Mouse (Mus musculus) kidney, adult 2 months (tissue): Measurements from ENCODE around the gene Dppa3. TPM values are rescaled to one million over a fixed set of nuclear protein-coding genes. Genes with fewer than 3 reads are reported as not detected.

Experiments
- DNase-seq: peaks from one replicate; pipeline ENCODE4 v3.0.0; 2021
- H3K27ac ChIP-seq: fragments of 200-500 bp; 2 replicates; pipeline ENCODE4 v1.5.1; 2012; ENCODE audit warnings: low read depth, low read length, control low read depth, inconsistent platforms; ENCODE audit not compliant: insufficient read depth
- H3K27me3 ChIP-seq: fragments of 200-500 bp; replicated peaks from 2 replicates; pipeline ENCODE4 v1.6.1; 2012; ENCODE audit warnings: mild to moderate bottlenecking, moderate library complexity, low read length, inconsistent platforms; ENCODE audit not compliant: control insufficient read depth, insufficient read depth
- H3K36me3 ChIP-seq: fragments of 200-500 bp; 2 replicates; pipeline ENCODE4 v1.6.1; 2012; ENCODE audit warnings: mild to moderate bottlenecking, moderate library complexity, low read length, inconsistent platforms; ENCODE audit not compliant: control insufficient read depth, insufficient read depth
- H3K4me1 ChIP-seq: fragments of 200-500 bp; 2 replicates; pipeline ENCODE4 v1.6.1; 2011; ENCODE audit warnings: low read length; ENCODE audit not compliant: control insufficient read depth, insufficient read depth
- H3K4me3 ChIP-seq: fragments of 200-500 bp; 2 replicates; pipeline ENCODE4 v1.5.1; 2011; ENCODE audit warnings: mild to moderate bottlenecking, low read depth, low read length, control low read depth; ENCODE audit not compliant: insufficient read depth
- CTCF ChIP-seq: fragments of 200-500 bp; conservative IDR thresholded peaks from 2 replicates; pipeline ENCODE4 v1.5.1; 2011; ENCODE audit warnings: low read depth, mild to moderate bottlenecking, control low read depth, low read length, moderate library complexity, mixed read lengths; ENCODE audit not compliant: insufficient read depth, insufficient read length
- POLR2A ChIP-seq: fragments of 200-500 bp; IDR thresholded peaks from one replicate; pipeline ENCODE4 v1.6.1; 2011; ENCODE audit warnings: low read depth, low read length, control low read depth
- WGBS: fragments of 180-500 bp; shearing (Covaris S2); methylation state at CpG from one replicate; pipeline ENCODE4 v1.1.7; 2018; 5-methylcytosine and 5-hydroxymethylcytosine counted together
- polyA plus RNA-seq: library from polyadenylated mRNA; depleted of rRNA; stranded (reverse); fragments of >200 nt; gene quantifications from 2 replicates; pipeline ENCODE4 v1.2.3, GENCODE M21; 2012

Dppa3 gene
- polyA plus RNA-seq, 1 experiment, result not detected

GRCm38 (mm10) chr6:122609377-122609728 is 16.9 kb upstream of the Dppa3 start:
- WGBS, result 69% methylated on average over 9 of the region's 9 CpGs
- TF ChIP-seq POLR2A, result no peak
- TF ChIP-seq CTCF, result no peak

DNA sequence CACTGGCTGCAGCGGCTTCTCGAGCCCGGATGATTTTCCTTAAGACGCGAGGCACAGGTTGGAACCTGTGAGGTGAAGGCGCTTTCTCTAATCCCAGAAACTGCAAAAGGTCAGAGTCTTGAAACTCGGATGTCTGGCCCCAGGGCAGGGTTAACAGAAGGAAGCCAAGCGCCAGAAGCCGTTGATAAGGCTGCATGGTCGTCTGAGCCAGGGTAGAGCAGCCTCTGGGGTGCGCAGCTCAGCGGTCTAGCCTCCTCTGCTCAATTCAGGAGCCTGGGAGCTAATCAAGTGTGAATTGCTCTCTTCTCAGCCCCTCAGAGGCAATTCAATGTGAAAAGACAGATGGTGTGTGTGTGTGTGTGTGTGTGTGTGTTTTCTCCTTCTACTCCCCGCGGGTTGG is 16.4 kb upstream of the Dppa3 start, which contains the start of gene Gdf3:
Gene Gdf3, minus strand, starts transcription at position 317 of the 400 bp plus-strand sequence.
- Histone ChIP-seq H3K4me3 (no peak within 1 kb of the TSS), H3K4me1 (no peaks in the 10 kb centered on the region), H3K27me3 (no peaks in the 10 kb centered on the region), H3K27ac (no peak within 1 kb of the TSS), H3K36me3 (no peaks in the 10 kb centered on the region)
- 58% methylated on average over 14 of the region's 14 CpGs for WGBS
- DNase-seq, result no peak
- TF ChIP-seq POLR2A (no peak), CTCF (no peak)

More at GRCm38 (mm10) chr6:122609377-122609728, 16.9 kb upstream of the Dppa3 start:
- Histone ChIP-seq H3K27ac (no peak overlapping the region), H3K4me1 (no peaks in the 10 kb centered on the region), H3K27me3 (no peaks in the 10 kb centered on the region), H3K36me3 (no peaks in the 10 kb centered on the region), H3K4me3 (no peak overlapping the region)
- DNase-seq, result no peak

DNA sequence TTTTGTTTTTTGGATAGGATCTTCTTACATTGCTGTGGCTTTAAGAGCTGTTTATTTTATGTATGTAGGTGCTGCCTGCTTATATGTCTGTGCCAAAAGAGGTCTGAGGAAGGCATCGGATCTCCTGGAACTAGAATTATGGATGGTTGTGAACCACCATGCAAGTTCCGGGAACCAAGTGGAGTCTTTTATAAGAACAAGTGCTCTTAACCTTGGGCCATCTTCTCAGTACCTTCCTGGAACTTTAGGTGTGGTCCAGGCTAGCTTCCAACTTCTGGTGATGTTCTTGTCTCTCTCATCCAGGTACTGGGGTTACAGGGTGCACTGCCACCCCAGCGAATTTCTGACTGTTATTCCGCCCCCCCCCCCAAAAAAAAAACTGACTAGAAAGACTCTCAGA is 13.8 kb upstream of the Dppa3 start:
- Histone ChIP-seq H3K4me1 (peaks cover 2% of the 10 kb centered on the region; the same call in 1 of the 2 replicates), H3K27me3 (no peaks in the 10 kb centered on the region), H3K4me3 (no peak overlapping the region), H3K27ac (no peak overlapping the region), H3K36me3 (no peaks in the 10 kb centered on the region)
- TF ChIP-seq POLR2A (no peak), CTCF (no peak)
- 70% methylated on average over 4 of the region's 4 CpGs for WGBS
- DNase-seq, result no peak

GRCm38 (mm10) chr6:122614047-122614446 is 12.2 kb upstream of the Dppa3 start:
- Histone ChIP-seq H3K27me3 (no peaks in the 10 kb centered on the region), H3K36me3 (no peaks in the 10 kb centered on the region), H3K4me1 (peaks cover 2% of the 10 kb centered on the region; the same call in 1 of the 2 replicates), H3K4me3 (no peak overlapping the region), H3K27ac (no peak overlapping the region)
- WGBS, result 66% methylated on average over 2 of the region's 2 CpGs
- DNase-seq, result no peak
- TF ChIP-seq CTCF, result peak; percentile 32; the same call in 1 of the 2 replicates
- no peak for TF ChIP-seq POLR2A

GRCm38 (mm10) chr6:122616022-122616421 is 10.2 kb upstream of the Dppa3 start:
- H3K4me3 ChIP-seq, result no peak overlapping the region
- TF ChIP-seq POLR2A (no peak), CTCF (no peak)
- 40% methylated on average over 3 of the region's 3 CpGs for WGBS

DNA sequence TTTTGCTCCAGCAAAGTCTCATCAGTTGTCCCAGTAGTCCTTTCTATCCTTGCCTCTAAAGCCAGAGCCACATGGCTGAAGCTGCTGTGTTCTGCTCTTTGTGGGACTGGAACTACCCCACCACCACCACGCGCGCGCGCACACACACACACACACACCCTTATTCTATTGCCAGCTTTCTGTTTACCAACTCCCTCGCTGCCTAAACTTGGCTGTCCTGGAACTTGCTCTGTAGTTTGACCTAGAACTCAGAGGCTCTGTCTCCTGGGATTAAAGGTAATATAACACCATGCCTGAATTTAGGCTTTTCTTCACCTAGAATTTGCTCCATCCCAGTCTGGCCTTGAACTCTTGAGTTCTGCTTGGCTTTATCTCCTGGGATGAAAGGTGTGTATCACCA is 5.1 kb upstream of the Dppa3 start:
- no peaks in the 10 kb centered on the region for H3K27me3 ChIP-seq
- H3K36me3 ChIP-seq, result no peaks in the 10 kb centered on the region
- DNase-seq, result no peak
- no peak overlapping the region for H3K4me3 ChIP-seq
- H3K4me1 ChIP-seq, result peaks cover 2% of the 10 kb centered on the region; the same call in 1 of the 2 replicates
- TF ChIP-seq CTCF, result no peak
- TF ChIP-seq POLR2A, result no peak
- 86% methylated on average over 6 of the region's 6 CpGs for WGBS
- no peak overlapping the region for H3K27ac ChIP-seq

More at GRCm38 (mm10) chr6:122616022-122616421, 10.2 kb upstream of the Dppa3 start:
- H3K27me3 ChIP-seq, result no peaks in the 10 kb centered on the region
- no peak overlapping the region for H3K27ac ChIP-seq
- peak; percentile 53 for DNase-seq
- H3K36me3 ChIP-seq, result no peaks in the 10 kb centered on the region
- H3K4me1 ChIP-seq, result peaks cover 2% of the 10 kb centered on the region; the same call in 1 of the 2 replicates

DNA sequence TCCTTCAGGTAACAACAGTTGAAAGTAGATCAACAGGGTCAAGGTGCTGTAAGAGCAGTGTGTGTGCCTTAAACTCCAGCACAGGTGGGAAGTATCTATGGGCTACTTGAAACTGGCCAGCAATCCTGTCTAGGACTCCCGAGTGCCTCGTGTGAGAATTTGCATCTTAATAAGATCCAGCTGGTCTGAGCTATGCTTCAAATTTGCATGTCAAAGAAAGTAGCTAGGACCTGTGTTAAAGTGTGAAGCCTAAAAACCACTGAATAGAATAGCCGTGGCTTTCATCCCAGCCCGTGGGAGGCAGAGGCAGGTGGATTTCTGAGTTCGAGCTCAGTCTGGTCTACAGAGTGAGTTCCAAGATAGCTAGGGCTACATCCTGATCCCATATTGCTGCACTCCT is 1.7 kb upstream of the Dppa3 start:
- Histone ChIP-seq H3K27ac (peak overlapping the region; percentile 7; the same call in 1 of the 2 replicates), H3K36me3 (no peaks in the 10 kb centered on the region), H3K4me1 (no peaks in the 10 kb centered on the region), H3K27me3 (no peaks in the 10 kb centered on the region), H3K4me3 (no peak overlapping the region)
- 47% methylated on average over 5 of the region's 5 CpGs for WGBS
- TF ChIP-seq POLR2A, result no peak
- TF ChIP-seq CTCF, result no peak
- no peak for DNase-seq

GRCm38 (mm10) chr6:122625156-122625555 is 1.1 kb upstream of the Dppa3 start:
- Histone ChIP-seq H3K4me1 (no peaks in the 10 kb centered on the region), H3K27me3 (no peaks in the 10 kb centered on the region), H3K36me3 (no peaks in the 10 kb centered on the region), H3K27ac (no peak overlapping the region; the same call in 1 of the 2 replicates), H3K4me3 (no peak overlapping the region)
- 42% methylated on average over 4 of the region's 4 CpGs for WGBS
- peak; percentile 95 for DNase-seq
- TF ChIP-seq POLR2A, result no peak
- TF ChIP-seq CTCF, result no peak
